Mouse (Mus musculus) small intestine, adult 10 weeks (tissue): ENCODE measurements around the gene Tmem229a. TPM values are rescaled to one million over a fixed set of nuclear protein-coding genes. Genes with fewer than 3 reads are reported as not detected.

ENCODE experiments used
- polyA plus RNA-seq: library from polyadenylated mRNA; stranded (reverse); fragments of 350-450 nt; fragmentation: Illumina TruSeq; extraction: RNeasy Lipid Tissue Mini Kit (QIAGEN cat#74804); gene quantifications from one replicate; pipeline ENCODE4 v1.2.3, GENCODE M21; 2014; ENCODE audit warnings: low replicate concordance

Tmem229a gene
- polyA plus RNA-seq = 3.3 TPM

GRCm38 (mm10) chr6:24955946-24956585 lies at the start of gene Tmem229a:
TSS of gene Tmem229a (minus strand) at chr6:24956297.

Other genes starting within 250 kb of the Tmem229a start
- not detected for gene Hyal6, start 223.1 kb downstream of the Tmem229a start, polyA plus RNA-seq
- not detected for gene Hyal4, start 208.0 kb downstream of the Tmem229a start, polyA plus RNA-seq
- gene Spam1, start 165.1 kb downstream of the Tmem229a start, polyA plus RNA-seq = not detected
- not detected for gene Hyal5, start 98.3 kb downstream of the Tmem229a start, polyA plus RNA-seq